Mouse (Mus musculus) splenic B cell, adult 2 months (primary cell): ENCODE measurements around the gene Pip5kl1.

Source experiments
- DNase-seq: peaks from one replicate; pipeline ENCODE4 v3.0.0-alpha.2; 2011; ENCODE audit warnings: low read depth, low spot score
- H3K27me3 ChIP-seq: 2 replicates; pipeline ENCODE4 v1.6.1; 2012; ENCODE audit warnings: mild to moderate bottlenecking, low read length, moderate library complexity, mixed read lengths; ENCODE audit not compliant: control insufficient read depth, poor library complexity, insufficient read depth, severe bottlenecking
- H3K36me3 ChIP-seq: 2 replicates; pipeline ENCODE4 v1.6.1; 2012; ENCODE audit warnings: mild to moderate bottlenecking, low read length, moderate library complexity, mixed read lengths; ENCODE audit not compliant: control insufficient read depth, poor library complexity, insufficient read depth, severe bottlenecking

The Pip5kl1 gene

DNA sequence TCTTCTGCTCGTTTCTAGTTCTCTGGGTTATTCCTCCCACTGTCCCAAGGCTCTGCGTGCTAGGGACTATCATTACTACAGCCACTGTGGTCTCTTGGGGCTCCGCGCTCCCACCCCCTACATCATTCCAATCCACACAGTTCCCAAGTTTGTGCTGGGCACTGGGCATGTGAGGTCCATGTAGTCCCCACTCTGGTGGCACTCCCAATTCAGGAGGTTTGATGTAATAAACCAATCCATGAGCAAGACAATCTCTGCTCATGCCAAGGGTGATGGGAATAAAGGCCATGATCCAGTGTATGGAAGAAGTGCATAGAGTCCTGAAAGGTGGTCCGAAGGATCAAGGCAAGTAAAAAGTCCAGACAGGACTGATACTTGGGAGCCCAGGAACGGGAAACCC is at the start of gene Pip5kl1:
TSS of gene Pip5kl1 (plus strand) at position 301 of the 400 bp plus-strand sequence.
- no peak for DNase-seq
- no peaks in the 10 kb centered on the region; the same call in 1 of the 2 replicates for H3K36me3 ChIP-seq
- H3K27me3 ChIP-seq: no peaks in the 10 kb centered on the region

DNA sequence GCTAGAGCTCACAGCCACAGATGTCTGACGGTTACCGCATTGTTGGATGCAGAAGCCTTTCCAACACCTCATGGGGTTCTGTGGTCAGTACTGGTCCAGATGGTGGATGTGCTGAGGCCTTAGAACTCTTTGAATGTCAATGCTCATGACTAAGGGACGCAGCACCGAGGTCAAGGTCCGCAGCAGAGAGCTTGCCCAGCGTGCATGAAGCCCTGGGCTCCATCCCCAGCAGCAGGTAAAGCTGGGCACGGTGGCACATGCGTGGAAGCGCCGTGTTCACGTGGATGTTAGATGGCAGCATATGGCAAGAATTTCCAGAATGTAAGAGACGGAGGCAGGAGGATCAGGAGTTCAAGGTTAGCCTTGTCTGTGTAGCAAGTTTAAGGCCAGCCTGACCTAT is 48.8 kb upstream of the Pip5kl1 start:
- no peaks in the 10 kb centered on the region for H3K36me3 ChIP-seq
- no peaks in the 10 kb centered on the region for H3K27me3 ChIP-seq
- DNase-seq: no peak

DNA sequence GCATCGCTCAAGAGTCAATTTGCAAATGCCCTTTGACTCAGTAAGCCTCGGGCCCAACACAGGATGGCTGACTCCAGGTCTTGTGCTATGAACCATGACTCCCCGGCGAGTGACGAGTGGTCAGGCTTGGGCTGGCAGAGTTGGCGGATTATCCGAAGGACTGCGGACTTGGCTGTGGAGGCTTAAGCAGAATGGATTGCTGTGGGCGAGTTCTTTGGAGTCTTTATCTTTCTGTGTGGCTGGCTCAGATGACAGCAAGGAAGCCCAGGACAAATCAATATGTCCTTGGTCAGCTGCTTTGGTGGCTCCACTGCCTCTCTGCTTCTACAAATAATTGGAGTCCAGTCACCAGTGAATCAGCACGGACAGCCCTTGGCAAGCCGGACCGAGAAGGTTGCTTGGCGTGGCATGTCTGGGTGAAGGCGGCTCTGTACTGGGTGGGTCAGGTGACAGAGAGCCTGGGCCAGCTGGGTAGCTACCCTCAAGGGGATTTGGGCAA is 47.1 kb upstream of the Pip5kl1 start:
- no peak for DNase-seq
- no peaks in the 10 kb centered on the region for H3K27me3 ChIP-seq
- no peaks in the 10 kb centered on the region for H3K36me3 ChIP-seq

DNA sequence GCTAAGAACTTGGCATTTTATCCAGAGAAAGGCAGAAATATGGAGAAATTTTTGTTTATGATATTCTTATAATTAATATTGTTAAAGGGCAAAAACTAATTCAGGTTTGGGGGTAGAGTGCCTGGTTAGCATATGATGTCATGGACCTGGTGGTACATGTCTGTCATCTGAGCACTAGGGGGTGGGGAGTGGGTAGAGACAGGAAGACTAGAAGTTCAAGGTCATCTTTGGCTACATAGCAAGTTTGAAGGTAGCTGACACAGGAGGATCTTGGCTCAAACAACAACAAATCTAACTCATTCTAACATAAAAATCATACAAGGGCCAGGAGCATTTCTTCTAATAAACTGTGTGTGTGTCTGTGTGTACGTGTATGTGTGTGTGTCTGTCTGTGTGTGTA is 46.3 kb upstream of the Pip5kl1 start:
- Histone ChIP-seq H3K27me3 (no peaks in the 10 kb centered on the region), H3K36me3 (no peaks in the 10 kb centered on the region)
- no peak for DNase-seq

DNA sequence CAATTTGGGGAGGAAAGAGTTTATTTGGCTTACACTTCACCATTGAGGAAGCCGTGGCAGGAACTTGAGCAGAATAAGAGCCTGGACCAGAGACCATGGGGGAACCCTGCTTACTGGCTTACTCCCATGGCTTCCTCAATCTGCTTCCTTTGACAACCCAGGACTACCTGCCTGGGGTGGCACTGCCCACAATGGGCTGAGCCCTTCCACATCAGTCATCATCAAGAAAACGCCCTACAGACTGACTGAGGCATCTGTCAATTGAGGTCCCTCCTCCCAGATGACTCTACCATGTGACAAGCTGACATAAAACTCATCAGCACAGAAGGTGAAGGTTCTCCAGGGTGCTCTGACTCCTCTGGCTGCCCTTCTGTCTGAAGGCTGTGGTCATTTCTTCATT is 44.1 kb upstream of the Pip5kl1 start:
- Histone ChIP-seq H3K36me3 (no peaks in the 10 kb centered on the region), H3K27me3 (no peaks in the 10 kb centered on the region)
- peak; percentile 14 for DNase-seq

DNA sequence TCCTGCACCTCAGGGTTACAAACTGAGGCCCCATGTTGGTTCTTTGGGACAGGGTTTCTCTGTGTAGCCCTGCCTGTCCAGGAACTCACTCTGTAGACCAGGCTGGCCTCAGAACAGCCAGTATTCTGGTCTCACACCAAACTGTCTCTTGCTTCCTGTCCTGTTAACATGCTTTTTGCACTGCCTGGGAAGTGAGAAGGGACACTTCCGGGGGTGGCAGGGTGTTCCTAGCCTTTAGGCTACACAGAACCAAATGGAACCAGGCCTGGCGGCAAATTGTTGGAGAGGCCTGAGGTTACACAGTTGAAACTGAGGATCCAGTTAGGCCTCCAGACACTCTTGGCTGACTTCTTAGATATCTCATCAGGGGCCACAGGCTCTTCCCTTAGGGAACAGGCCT is 41.4 kb upstream of the Pip5kl1 start:
- DNase-seq: no peak
- Histone ChIP-seq H3K27me3 (no peaks in the 10 kb centered on the region), H3K36me3 (no peaks in the 10 kb centered on the region)

DNA sequence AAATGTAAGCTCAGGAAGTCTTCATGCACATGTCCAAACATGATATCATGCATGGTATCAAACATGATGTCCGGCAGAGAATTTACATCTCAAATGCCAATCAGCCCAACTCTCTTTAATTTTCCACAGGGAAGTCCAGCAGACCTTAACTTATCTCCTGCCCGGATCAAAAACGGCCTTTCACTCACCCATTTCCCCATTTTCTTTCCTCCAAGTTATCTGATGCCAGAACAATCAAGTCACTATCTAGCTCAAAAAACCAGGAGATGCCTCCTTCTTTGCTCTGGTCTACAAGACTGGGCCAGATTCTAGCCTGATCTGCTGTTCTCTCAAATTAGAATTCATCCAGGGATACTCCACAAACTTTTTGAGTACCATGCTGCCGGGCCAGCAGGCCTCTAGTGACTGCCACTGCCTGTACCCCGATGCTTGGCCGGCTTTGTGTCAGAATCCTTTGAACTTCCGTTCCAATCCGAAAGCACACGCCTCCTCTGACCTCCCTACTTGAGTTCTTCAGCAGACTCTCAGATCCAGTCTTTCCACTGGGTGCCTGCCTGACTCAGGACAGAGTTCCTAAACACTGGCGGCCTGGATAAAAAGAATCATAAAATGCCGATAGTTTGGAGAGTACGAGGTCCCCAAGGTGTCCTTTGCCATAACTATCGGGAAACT is 40.4 kb upstream of the Pip5kl1 start:
- Histone ChIP-seq H3K27me3 (no peaks in the 10 kb centered on the region), H3K36me3 (no peaks in the 10 kb centered on the region)
- peak; percentile 58 for DNase-seq

DNA sequence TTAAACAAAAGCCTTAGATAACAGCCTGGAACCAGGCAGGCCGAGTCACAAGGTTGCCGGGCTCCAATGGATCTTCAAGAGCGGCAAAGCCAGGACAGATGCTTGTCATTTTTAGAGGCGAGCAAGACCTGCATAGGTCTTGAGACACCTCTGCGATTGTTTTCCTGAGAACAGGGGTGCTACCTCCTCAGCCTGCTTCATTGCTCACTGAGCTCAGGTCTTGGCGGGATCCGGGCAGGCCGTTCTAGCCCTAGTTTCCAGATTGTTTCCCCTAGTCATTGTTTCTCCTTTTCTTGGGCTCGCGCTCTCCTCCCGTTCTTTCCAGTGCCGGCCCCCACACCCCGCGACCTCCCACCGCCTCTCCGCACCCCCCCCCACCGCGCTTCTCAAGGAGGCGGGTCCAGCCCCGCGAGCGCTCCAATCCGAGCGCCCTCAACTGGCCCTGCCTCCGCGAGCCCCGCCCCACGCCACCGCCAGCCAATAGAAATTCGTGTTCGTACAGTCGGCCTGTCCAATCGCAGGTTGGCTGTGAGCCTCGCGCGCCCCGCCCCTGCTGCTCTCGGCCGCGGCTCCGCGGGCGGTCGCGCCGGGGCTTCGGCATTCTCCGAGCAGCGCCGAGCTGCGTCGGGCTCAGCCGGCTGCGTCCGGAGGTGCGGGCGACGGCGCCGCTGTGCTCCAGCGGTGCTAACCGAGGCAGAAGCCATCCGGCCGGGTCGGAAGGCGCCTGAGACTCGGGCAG is 39.7 kb upstream of the Pip5kl1 start, which contains the start of gene Fam102a:
TSS of gene Fam102a (plus strand) at position 600 of the 739 bp plus-strand sequence.
- Histone ChIP-seq H3K36me3 (no peaks in the 10 kb centered on the region), H3K27me3 (no peaks in the 10 kb centered on the region)
- DNase-seq: peak; percentile 97

DNA sequence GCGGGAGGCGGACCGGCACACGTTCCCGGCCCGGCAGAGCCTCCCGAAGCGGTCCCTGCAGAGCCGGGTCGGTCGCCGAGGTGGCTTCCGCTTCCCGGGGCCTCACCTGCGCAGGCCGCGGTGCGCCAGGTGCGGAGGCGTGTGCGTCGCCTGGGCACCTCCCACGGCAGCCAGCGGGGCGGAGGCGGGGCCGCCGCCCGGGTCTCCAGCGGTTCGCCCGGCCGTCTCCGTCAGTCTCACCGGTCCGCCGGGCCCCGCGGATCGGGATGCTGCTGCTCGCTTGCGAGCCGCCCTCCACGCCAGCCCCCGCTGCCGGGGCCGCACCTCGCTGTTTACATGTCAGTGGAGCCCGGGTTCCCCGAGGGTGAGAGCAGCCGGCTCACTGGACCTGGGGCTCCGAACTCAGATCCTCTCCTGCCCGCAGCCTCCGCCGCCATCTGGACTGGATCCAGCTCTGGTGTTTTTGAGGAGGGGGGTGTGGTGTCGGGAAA is 39.1 kb upstream of the Pip5kl1 start:
- Histone ChIP-seq H3K27me3 (no peaks in the 10 kb centered on the region), H3K36me3 (no peaks in the 10 kb centered on the region)
- peak; percentile 80 for DNase-seq

DNA sequence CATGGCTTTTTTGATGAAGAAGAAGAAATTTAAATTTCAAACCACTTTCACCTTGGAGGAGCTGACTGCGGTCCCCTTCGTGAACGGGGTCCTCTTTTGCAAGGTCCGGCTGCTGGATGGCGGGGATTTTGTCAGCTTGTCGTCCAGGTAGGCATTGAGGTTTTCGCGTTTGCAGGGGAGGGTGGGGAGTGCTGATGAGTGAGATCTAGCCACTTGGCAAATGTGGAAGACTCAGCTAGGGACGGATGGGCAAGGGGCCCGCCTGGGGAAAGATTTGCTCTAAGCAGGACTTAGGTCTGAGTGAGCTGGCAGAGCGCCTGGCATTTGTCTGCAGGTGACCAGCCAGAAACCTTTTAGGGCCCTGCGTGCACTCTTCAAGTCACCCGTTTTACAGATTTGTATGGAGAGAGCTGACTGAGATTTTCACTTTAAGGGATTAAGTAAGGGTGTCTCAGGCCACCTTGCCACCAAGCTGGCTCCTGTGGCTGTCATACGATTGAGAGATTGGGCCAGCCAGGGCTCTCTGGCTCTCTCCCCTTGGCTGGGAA is 38.4 kb upstream of the Pip5kl1 start:
- DNase-seq: peak; percentile 29

DNA sequence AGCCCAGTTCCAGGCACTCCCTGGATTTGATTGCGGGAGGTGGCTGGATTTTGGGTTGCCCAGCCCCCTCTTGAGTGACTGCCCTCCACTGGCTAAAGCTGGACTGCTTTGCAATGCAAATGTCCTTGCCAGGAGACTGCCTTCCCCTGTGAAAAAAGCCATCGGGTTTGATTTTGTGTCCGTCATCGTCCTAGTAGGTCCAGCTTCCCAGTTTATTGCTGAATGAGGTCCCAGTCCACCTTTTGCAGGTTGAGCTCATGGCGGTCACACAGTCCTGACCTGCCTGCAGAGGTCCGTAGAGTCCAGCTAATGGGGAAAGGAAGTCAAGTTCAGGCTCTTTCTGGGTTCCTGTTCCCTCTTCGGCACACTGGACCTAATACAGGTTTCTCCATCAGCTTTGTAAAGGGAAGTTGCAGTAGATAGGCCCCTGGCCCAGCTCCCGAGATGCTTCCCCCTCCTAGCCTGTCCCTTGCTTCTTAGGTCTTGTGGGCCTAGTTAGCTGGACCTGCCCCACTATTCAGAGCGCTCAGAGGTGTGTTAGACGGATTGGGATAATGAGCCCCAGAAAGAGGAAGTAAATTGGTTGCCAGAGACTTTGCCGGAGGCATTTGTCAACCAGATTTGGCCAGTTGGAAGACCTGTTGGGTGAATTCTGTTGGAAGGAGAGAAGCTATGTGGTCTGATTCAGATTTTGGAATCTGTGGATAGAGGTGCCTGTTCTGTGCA is 37.8 kb upstream of the Pip5kl1 start:
- Histone ChIP-seq H3K36me3 (no peaks in the 10 kb centered on the region), H3K27me3 (no peaks in the 10 kb centered on the region)
- peak; percentile 58 for DNase-seq

More for the DNA sequence above, 38.4 kb upstream of the Pip5kl1 start:
- Histone ChIP-seq H3K36me3 (no peaks in the 10 kb centered on the region), H3K27me3 (no peaks in the 10 kb centered on the region)

DNA sequence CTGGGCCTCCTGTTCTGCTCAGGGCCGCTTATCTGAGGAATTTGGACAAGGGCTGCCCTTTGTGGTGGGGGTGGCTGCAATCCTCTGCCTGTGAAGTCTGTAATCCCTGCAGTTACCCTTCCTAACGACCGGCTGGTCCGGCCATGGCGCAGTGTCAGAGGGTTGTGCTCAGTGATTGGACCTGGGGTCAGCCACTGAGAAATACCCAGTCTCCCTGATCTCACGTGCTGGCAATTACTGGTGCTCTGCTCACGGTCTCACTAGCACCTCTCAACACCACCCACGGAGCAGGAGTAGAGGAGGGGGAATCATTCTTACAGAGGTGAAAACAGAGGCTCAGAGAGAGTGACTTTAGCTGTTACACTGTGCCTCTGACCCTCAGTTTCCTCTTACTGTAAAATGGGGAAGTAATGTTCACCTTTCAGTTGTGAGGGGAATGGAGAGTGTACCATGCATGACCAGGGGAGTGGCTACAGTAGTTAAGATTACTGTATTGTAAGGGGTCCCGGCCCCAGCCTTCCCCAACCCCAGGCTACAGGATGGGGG is 37.2 kb upstream of the Pip5kl1 start:
- peak; percentile 78 for DNase-seq

DNA sequence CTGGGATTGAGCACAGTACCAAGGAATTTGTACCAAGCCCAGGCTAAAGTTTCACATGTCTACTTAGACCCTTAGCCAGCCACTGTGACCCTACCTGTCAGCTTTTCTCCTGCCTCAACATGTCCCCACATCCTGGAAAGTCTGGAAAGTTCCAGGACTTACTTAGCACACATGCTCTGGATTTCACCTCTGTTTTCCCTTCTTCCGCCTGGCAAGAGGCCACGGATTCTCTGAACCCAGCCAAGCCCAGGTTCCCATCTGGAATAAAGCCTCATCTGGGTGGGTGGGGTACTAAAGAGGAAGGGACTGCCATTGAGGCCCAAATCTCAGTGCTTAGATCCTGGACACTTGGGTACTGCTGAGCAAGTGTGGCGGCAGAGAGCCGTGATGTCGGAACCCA is 36.7 kb upstream of the Pip5kl1 start:
- no peak for DNase-seq
- no peaks in the 10 kb centered on the region for H3K27me3 ChIP-seq
- no peaks in the 10 kb centered on the region for H3K36me3 ChIP-seq

More for the DNA sequence above, 37.2 kb upstream of the Pip5kl1 start:
- Histone ChIP-seq H3K27me3 (no peaks in the 10 kb centered on the region), H3K36me3 (no peaks in the 10 kb centered on the region)

DNA sequence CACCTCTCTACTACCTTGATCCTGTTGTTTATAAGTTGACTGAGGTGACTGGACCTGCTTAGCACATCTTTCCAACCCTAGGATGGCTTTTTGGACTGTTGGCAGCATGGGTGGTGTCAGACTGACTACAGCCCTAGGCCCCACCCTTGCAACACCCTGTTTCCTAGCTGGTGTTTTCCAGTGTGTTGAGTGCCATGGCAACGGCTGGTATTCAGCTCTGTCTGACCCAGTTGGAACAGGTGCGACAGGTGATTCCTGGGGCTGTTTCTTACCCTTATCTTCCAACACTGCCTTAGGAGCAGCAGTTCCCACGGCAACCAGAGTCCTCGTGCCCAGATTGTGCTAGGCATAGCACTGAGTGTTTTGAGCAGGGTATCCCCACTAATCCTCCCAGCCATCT is 36.1 kb upstream of the Pip5kl1 start:
- H3K27me3 ChIP-seq: no peaks in the 10 kb centered on the region
- no peaks in the 10 kb centered on the region for H3K36me3 ChIP-seq
- DNase-seq: no peak
